Mouse (Mus musculus) cortical plate, adult 2 months (tissue): Measurements from ENCODE around the gene 4921517D22Rik.

Experiments used
- CTCF ChIP-seq: fragments of 200-500 bp; IDR thresholded peaks from 2 replicates; pipeline ENCODE4 v1.5.1; 2011; ENCODE audit warnings: mild to moderate bottlenecking, control low read depth, low read length; ENCODE audit not compliant: insufficient read depth; ENCODE audit errors: extremely low read depth
- POLR2A ChIP-seq: fragments of 200-500 bp; IDR thresholded peaks from 2 replicates; pipeline ENCODE4 v1.6.1; 2011; ENCODE audit warnings: mild to moderate bottlenecking, low read length, control low read depth; ENCODE audit not compliant: insufficient read depth; ENCODE audit errors: extremely low read depth

- TF ChIP-seq POLR2A (no peak), CTCF (no peak)
Measured at GRCm38 (mm10) chr13:59661387-59661786, 32.5 kb downstream of the 4921517D22Rik start.
